ENCODE assay signal across 8 mouse cellular contexts in the genomic region with DNA sequence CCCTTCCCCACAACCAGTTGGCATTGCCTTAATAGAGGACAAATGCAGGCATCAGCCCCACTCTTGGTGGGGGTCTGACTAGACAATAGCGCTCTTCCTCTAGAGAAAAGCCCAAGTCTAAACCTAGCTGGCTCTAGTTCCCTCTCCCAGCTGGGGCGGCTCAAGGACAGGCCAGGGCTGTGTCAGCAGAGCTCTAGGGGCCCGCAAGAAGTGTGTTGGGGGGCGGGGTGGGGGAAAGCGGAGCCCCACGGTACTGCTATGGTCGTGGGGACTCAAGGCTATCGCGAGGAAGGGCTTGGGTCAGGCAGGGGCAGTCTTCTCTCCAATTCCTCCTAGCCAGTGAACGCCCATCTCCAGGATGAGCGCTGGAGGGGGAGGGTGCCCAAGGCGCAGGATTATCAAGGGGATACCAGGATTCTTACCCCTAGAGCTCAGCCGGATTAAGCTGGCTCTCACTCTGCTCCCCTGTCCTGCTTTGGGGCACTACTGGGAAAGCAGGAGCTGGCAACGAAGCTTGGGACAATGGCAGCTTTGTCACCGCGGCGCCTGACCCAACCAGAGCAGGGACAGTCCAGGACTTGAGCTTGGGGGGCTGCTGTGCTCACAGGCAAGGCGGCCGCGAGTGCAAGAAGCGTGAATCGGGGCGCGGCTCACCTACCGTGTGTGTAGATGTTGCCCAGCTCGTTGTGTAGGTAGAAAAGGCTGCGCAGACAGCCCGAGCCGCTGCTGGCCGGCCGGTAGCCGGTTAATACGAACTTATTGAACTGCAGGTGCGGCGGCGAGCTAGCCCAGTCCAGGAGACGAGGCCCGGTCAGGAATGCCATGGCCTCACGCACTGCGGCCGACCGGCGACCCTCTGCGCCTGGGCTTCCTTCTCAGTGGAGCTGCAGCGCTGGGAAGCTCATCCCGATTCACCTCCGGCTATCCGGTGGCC. TPM values are rescaled to one million over a fixed set of nuclear protein-coding genes. Genes with fewer than 3 reads are reported as not detected.
DNase-seq lines count a peak whose midpoint lies in the region; ATAC-seq and TF ChIP-seq lines count a peak whose summit lies in the region.

No protein-coding gene starts in this region.

- DNase-seq in heart, adult 2 months: peak in 1 of 2 experiments; percentile 44
- DNase-seq in heart, postnatal 4 days: no peak
- peak; percentile 45 for DNase-seq in embryo, embryonic 9.5 days (ENCODE audit: extremely low spot score)
- DNase-seq in liver, embryonic 13.5 days: no peak
- peak; percentile 83 for DNase-seq in retina, postnatal 7 days (ENCODE audit: low read depth, low spot score)
- DNase-seq in spleen, adult 12 weeks (ENCODE audit: low spot score): no peak

- H3K4me3 ChIP-seq in heart, adult 2 months: peak overlapping the region; percentile 69
- peak overlapping the region; percentile 58 for H3K4me3 ChIP-seq in ES-Bruce4 (ENCODE audit: low read depth, low read length)
- H3K4me3 ChIP-seq in hindbrain, embryonic 12.5 days: peak overlapping the region; percentile 65
- peak overlapping the region; percentile 69 for H3K4me3 ChIP-seq in liver, embryonic 13.5 days (replicated peaks)

- TF ChIP-seq EP300 in heart, adult 2 months (IDR thresholded peaks at IDR 0.05; ENCODE audit: insufficient read depth, low read depth, low read length): no peak
- TF ChIP-seq EP300 in ES-Bruce4 (IDR thresholded peaks at IDR 0.05; ENCODE audit: insufficient read depth, low read depth, low read length): no peak

- ATAC-seq in hindbrain, embryonic 12.5 days (ENCODE audit: low FRiP score): peak; percentile 35
- 0 out of 2 replicates have a peak, but pooled peaks have one; percentile 5 for ATAC-seq in liver, embryonic 13.5 days (ENCODE audit: low read depth)

- H3K9me3 ChIP-seq in ES-Bruce4 (replicated peaks; ENCODE audit: control insufficient read depth, insufficient read depth, low read length, poor library complexity, severe bottlenecking): no peaks in the 10 kb centered on the region
- H3K9me3 ChIP-seq in hindbrain, embryonic 12.5 days (replicated peaks): no peaks in the 10 kb centered on the region
- H3K9me3 ChIP-seq in liver, embryonic 13.5 days (replicated peaks): no peaks in the 10 kb centered on the region

- H3K9ac ChIP-seq in heart, adult 2 months (ENCODE audit: low read depth, low read length): peak overlapping the region; percentile 93
- peak overlapping the region; percentile 43 for H3K9ac ChIP-seq in ES-Bruce4 (ENCODE audit: low read depth, poor library complexity, severe bottlenecking)
- H3K9ac ChIP-seq in hindbrain, embryonic 12.5 days: peak overlapping the region; percentile 80
- H3K9ac ChIP-seq in liver, embryonic 13.5 days: peak overlapping the region; percentile 80

- no peaks in the 10 kb centered on the region for H3K36me3 ChIP-seq in heart, adult 2 months (ENCODE audit: control insufficient read depth, insufficient read depth, low read length)
- no peaks in the 10 kb centered on the region for H3K36me3 ChIP-seq in ES-Bruce4 (ENCODE audit: control insufficient read depth, insufficient read depth, low read length, poor library complexity, severe bottlenecking)
- H3K36me3 ChIP-seq in hindbrain, embryonic 12.5 days: peaks cover 30% of the 10 kb centered on the region
- H3K36me3 ChIP-seq in liver, embryonic 13.5 days: peaks cover 30% of the 10 kb centered on the region

- intact Hi-C loops in heart, adult 2 months (cut with DNase I): no loop called here

- TF ChIP-seq POLR2A in heart, adult 2 months (IDR thresholded peaks at IDR 0.05; ENCODE audit: insufficient read depth, low read depth, low read length): no peak
- TF ChIP-seq POLR2A in ES-Bruce4 (IDR thresholded peaks at IDR 0.05; ENCODE audit: insufficient read depth, low read length): no peak

- H3K27ac ChIP-seq in heart, adult 2 months: peak overlapping the region; percentile 85
- no peak overlapping the region for H3K27ac ChIP-seq in ES-Bruce4 (ENCODE audit: insufficient read depth, low read length)
- peak overlapping the region; percentile 81 for H3K27ac ChIP-seq in hindbrain, embryonic 12.5 days
- H3K27ac ChIP-seq in liver, embryonic 13.5 days: no peak overlapping the region

- peak overlapping the region; percentile 93 for H3K4me2 ChIP-seq in hindbrain, embryonic 12.5 days (replicated peaks)
- H3K4me2 ChIP-seq in liver, embryonic 13.5 days: peak overlapping the region; percentile 99

- H3K79me2 ChIP-seq in heart, adult 2 months (replicated peaks; ENCODE audit: control insufficient read depth, insufficient read depth, low read length): no peaks in the 10 kb centered on the region

- H3K4me1 ChIP-seq in heart, adult 2 months (ENCODE audit: control insufficient read depth, insufficient read depth, low read length): peaks cover 5% of the 10 kb centered on the region
- no peaks in the 10 kb centered on the region for H3K4me1 ChIP-seq in ES-Bruce4 (ENCODE audit: control insufficient read depth, insufficient read depth, low read length)
- peaks cover 31% of the 10 kb centered on the region for H3K4me1 ChIP-seq in hindbrain, embryonic 12.5 days
- H3K4me1 ChIP-seq in liver, embryonic 13.5 days (replicated peaks): peaks cover 48% of the 10 kb centered on the region

- WGBS in heart, adult 2 months: 1% methylated on average over 48 of the region's 48 CpGs
- under 1% methylated on average over 48 of the region's 48 CpGs for WGBS in hindbrain, embryonic 12.5 days
- 2% methylated on average over 48 of the region's 48 CpGs for WGBS in liver, embryonic 13.5 days (ENCODE audit: insufficient replicate concordance)

- peaks cover 4% of the 10 kb centered on the region for H3K27me3 ChIP-seq in heart, adult 2 months (ENCODE audit: control insufficient read depth, insufficient read depth, low read length)
- no peaks in the 10 kb centered on the region for H3K27me3 ChIP-seq in ES-Bruce4 (ENCODE audit: control insufficient read depth, insufficient read depth, low read length, poor library complexity, severe bottlenecking)
- peaks cover 50% of the 10 kb centered on the region for H3K27me3 ChIP-seq in hindbrain, embryonic 12.5 days
- peaks cover 73% of the 10 kb centered on the region for H3K27me3 ChIP-seq in liver, embryonic 13.5 days

- no peak for TF ChIP-seq CTCF in heart, adult 2 months (IDR thresholded peaks at IDR 0.05)
- TF ChIP-seq CTCF in ES-Bruce4 (IDR thresholded peaks at IDR 0.05; ENCODE audit: low read depth, low read length): no peak

RNA-seq across cellular contexts. Expression of a gene that starts 1.2 kb away (rescaled TPM):
- 10 to 100 TPM; 25.5 to 27.2 TPM for total RNA-seq in heart, adult 2 months (2021)
- polyA plus RNA-seq in heart, adult 2 months (2012; rRNA removed): 30.7 and 33.2 TPM in 2 replicates
- total RNA-seq in heart, postnatal 4 days (2021): 10 to 100 TPM; 19.1 to 19.3 TPM
- polyA plus RNA-seq in ES-Bruce4 (2011; ENCODE audit: insufficient read depth, insufficient read length, low read depth, missing spikeins): 2.4 and 2.7 TPM in 2 replicates
- polyA plus RNA-seq in hindbrain, embryonic 12.5 days (2016; fragmentation: Nextera tagmentation; extraction: Ambion mirVana): 40.3 and 41.6 TPM in 2 replicates
- polyA plus RNA-seq in liver, embryonic 13.5 days (2015; fragmentation: Nextera tagmentation; extraction: Ambion mirVana): 7.8 and 7.9 TPM in 2 replicates

RNA-seq across cellular contexts. Expression of a gene that starts 6.2 kb away (rescaled TPM):
- total RNA-seq in heart, adult 2 months (2021): not detected
- polyA plus RNA-seq in heart, adult 2 months (2012; rRNA removed): 0.06 and 0.27 TPM in 2 replicates
- total RNA-seq in heart, postnatal 4 days (2021): not detected
- 0.57 and 1.4 TPM in 2 replicates for polyA plus RNA-seq in ES-Bruce4 (2011; ENCODE audit: insufficient read depth, insufficient read length, low read depth, missing spikeins)
- 2.9 and 5.7 TPM in 2 replicates for polyA plus RNA-seq in hindbrain, embryonic 12.5 days (2016; fragmentation: Nextera tagmentation; extraction: Ambion mirVana)
- polyA plus RNA-seq in liver, embryonic 13.5 days (2015; fragmentation: Nextera tagmentation; extraction: Ambion mirVana): 0.10 and 0.17 TPM in 2 replicates

RNA-seq across cellular contexts. Expression of a gene that starts 13.3 kb away (rescaled TPM):
- total RNA-seq in heart, adult 2 months (2021): 1 to 10 TPM; 1.2 to 1.6 TPM
- 3.9 and 5.6 TPM in 2 replicates for polyA plus RNA-seq in heart, adult 2 months (2012; rRNA removed)
- total RNA-seq in heart, postnatal 4 days (2021): 10 to 100 TPM; 16.6 to 16.7 TPM
- 26.5 and 27.7 TPM in 2 replicates for polyA plus RNA-seq in ES-Bruce4 (2011; ENCODE audit: insufficient read depth, insufficient read length, low read depth, missing spikeins)
- 29.1 and 31.2 TPM in 2 replicates for polyA plus RNA-seq in hindbrain, embryonic 12.5 days (2016; fragmentation: Nextera tagmentation; extraction: Ambion mirVana)
- 26.6 and 27.8 TPM in 2 replicates for polyA plus RNA-seq in liver, embryonic 13.5 days (2015; fragmentation: Nextera tagmentation; extraction: Ambion mirVana)

RNA-seq across cellular contexts. Expression of a gene that starts 16.9 kb away (rescaled TPM):
- total RNA-seq in heart, adult 2 months (2021): not detected
- polyA plus RNA-seq in heart, adult 2 months (2012; rRNA removed): not detected in 2 replicates
- not detected for total RNA-seq in heart, postnatal 4 days (2021)
- polyA plus RNA-seq in ES-Bruce4 (2011; ENCODE audit: insufficient read depth, insufficient read length, low read depth, missing spikeins): 3.6 and 4.1 TPM in 2 replicates
- polyA plus RNA-seq in hindbrain, embryonic 12.5 days (2016; fragmentation: Nextera tagmentation; extraction: Ambion mirVana): 0.21 and 1.2 TPM in 2 replicates
- polyA plus RNA-seq in liver, embryonic 13.5 days (2015; fragmentation: Nextera tagmentation; extraction: Ambion mirVana): 0.05 TPM in 1 of 2 replicates, not detected in the other

RNA-seq across cellular contexts. Expression of a gene that starts 31.9 kb away (rescaled TPM):
- 10 to 100 TPM; 39.4 to 40.1 TPM for total RNA-seq in heart, adult 2 months (2021)
- 25.9 and 33.4 TPM in 2 replicates for polyA plus RNA-seq in heart, adult 2 months (2012; rRNA removed)
- 10 to 100 TPM; 32.8 to 33.4 TPM for total RNA-seq in heart, postnatal 4 days (2021)
- 32.9 and 34.2 TPM in 2 replicates for polyA plus RNA-seq in ES-Bruce4 (2011; ENCODE audit: insufficient read depth, insufficient read length, low read depth, missing spikeins)
- polyA plus RNA-seq in hindbrain, embryonic 12.5 days (2016; fragmentation: Nextera tagmentation; extraction: Ambion mirVana): 203 and 212 TPM in 2 replicates
- polyA plus RNA-seq in liver, embryonic 13.5 days (2015; fragmentation: Nextera tagmentation; extraction: Ambion mirVana): 12.6 and 13.0 TPM in 2 replicates

Comparison
In these comparisons a context has a peak if more than half of its experiments do, and no peak if none do; other contexts are left out.
1. DNase-seq: peak in embryo, embryonic 9.5 days (single experiment) and retina, postnatal 7 days (single experiment); none in heart, postnatal 4 days (single experiment), liver, embryonic 13.5 days (single experiment) and spleen, adult 12 weeks (single experiment).
2. H3K27ac ChIP-seq: peak in heart, adult 2 months (single experiment) and hindbrain, embryonic 12.5 days (single experiment); none in ES-Bruce4 (single experiment) and liver, embryonic 13.5 days (single experiment).
3. H3K9ac ChIP-seq: peak in every context shown above with its lines; median percentile 93 in heart, adult 2 months; 80 in hindbrain, embryonic 12.5 days; 80 in liver, embryonic 13.5 days; 43 in ES-Bruce4.
4. Peak in every context shown above with its lines, with median percentiles within 50 percentile points of each other: H3K4me3 ChIP-seq.